Mouse (Mus musculus) MEL (cell line): ENCODE measurements around the gene Psme3.
"Not testable (repeated sequence)": the region's sequence is repeated elsewhere in the genome, so short reads cannot be mapped to it uniquely, and the experiment has no call there.

Source experiments
- CTCF ChIP-seq, 3 experiments: IDR thresholded peaks in 2 of 3; conservative IDR thresholded peaks in 1 of 3; 2 replicates each; pipeline ENCODE4 v1.5.1; 2011 to 2012; ENCODE audit warnings: low read length in 3 of 3, low read depth in 2 of 3, mild to moderate bottlenecking in 2 of 3, improper control_type of control experiment in 1 of 3, inconsistent platforms in 1 of 3, mixed read lengths in 1 of 3, moderate library complexity in 1 of 3; ENCODE audit not compliant: control insufficient read depth in 1 of 3, insufficient read depth in 1 of 3, poor library complexity in 1 of 3, severe bottlenecking in 1 of 3
- E2F4 ChIP-seq: IDR thresholded peaks from 2 replicates; pipeline ENCODE4 v1.6.1; 2011; ENCODE audit warnings: low read depth, low read length, improper control_type of control experiment, borderline replicate concordance
- EP300 ChIP-seq, 2 experiments: IDR thresholded peaks; 2 replicates each; pipeline ENCODE4 v1.6.1; 2011; ENCODE audit warnings: improper control_type of control experiment in 2 of 2, low read length in 2 of 2, low read depth in 1 of 2, mild to moderate bottlenecking in 1 of 2
- MYC ChIP-seq: IDR thresholded peaks from 2 replicates; pipeline ENCODE4 v1.6.1; 2011; ENCODE audit warnings: low read depth, mild to moderate bottlenecking, low read length, improper control_type of control experiment, moderate library complexity
- NRF1 ChIP-seq: IDR thresholded peaks from 2 replicates; pipeline ENCODE4 v1.6.1; 2014; ENCODE audit warnings: low read depth, mild to moderate bottlenecking, inconsistent platforms, low read length, improper control_type of control experiment, moderate library complexity; ENCODE audit not compliant: poor library complexity, insufficient read depth, severe bottlenecking
- POLR2A ChIP-seq, 2 experiments: IDR thresholded peaks; 2 replicates each; pipeline ENCODE4 v1.6.1; 2011 to 2012; ENCODE audit warnings: low read length in 2 of 2, mild to moderate bottlenecking in 2 of 2, control low read depth in 1 of 2, improper control_type of control experiment in 1 of 2, low read depth in 1 of 2, moderate library complexity in 1 of 2; ENCODE audit not compliant: control insufficient read depth in 1 of 2, insufficient read depth in 1 of 2, poor library complexity in 1 of 2
- POLR2AphosphoS2 ChIP-seq: IDR thresholded peaks from 2 replicates; pipeline ENCODE4 v1.6.1; 2011; ENCODE audit warnings: low read length, improper control_type of control experiment
- POLR2AphosphoS5 ChIP-seq: IDR thresholded peaks from 2 replicates; pipeline ENCODE4 v1.6.1; 2012; ENCODE audit warnings: low read depth, borderline replicate concordance, mild to moderate bottlenecking, inconsistent platforms, low read length, moderate library complexity, mixed read lengths
- TCF12 ChIP-seq: IDR thresholded peaks from 2 replicates; pipeline ENCODE4 v1.6.1; 2014; ENCODE audit warnings: low read depth, mild to moderate bottlenecking, inconsistent platforms, low read length, improper control_type of control experiment, moderate library complexity
- ZC3H11A ChIP-seq: IDR thresholded peaks from 2 replicates; pipeline ENCODE4 v1.6.1; 2012; ENCODE audit warnings: low read depth, mild to moderate bottlenecking, inconsistent platforms, low read length, improper control_type of control experiment

DNA sequence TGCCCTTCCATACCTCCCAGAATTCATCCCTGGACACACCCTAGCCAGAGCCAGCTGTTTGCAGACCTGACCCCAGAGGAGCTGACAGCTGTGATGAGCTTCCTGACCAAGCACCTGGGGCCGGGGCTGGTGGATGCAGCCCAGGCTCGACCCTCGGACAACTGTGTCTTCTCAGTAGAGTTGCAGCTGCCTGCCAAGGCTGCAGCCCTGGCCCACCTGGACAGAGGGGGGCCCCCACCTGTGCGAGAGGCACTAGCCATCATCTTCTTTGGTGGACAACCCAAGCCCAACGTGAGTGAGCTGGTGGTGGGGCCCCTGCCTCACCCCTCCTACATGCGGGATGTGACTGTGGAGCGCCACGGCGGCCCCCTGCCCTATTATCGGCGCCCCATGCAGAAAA is 9.2 kb downstream of the Psme3 start:
- TF ChIP-seq NRF1; POLR2A (IDR thresholded peaks at IDR 0.05; ENCODE audit: control insufficient read depth in 1 of 2, insufficient read depth in 1 of 2, low read depth in 1 of 2, low read length in 2 of 2, poor library complexity in 1 of 2); POLR2AphosphoS2; CTCF (IDR thresholded peaks at IDR 0.05 in 2 of 3, conservative IDR thresholded peaks at IDR 0.05 in 1 of 3; ENCODE audit: control insufficient read depth in 1 of 3, insufficient read depth in 1 of 3, low read depth in 2 of 3, low read length in 3 of 3, poor library complexity in 1 of 3, severe bottlenecking in 1 of 3); EP300 (IDR thresholded peaks at IDR 0.05; ENCODE audit: low read depth in 1 of 2, low read length in 2 of 2); POLR2AphosphoS5; ZC3H11A; TCF12; E2F4; MYC: not testable (repeated sequence)
